Mouse (Mus musculus) liver, adult 2 months (tissue): ENCODE measurements around the gene Slc16a10. TPM values are rescaled to one million over a fixed set of nuclear protein-coding genes. Genes with fewer than 3 reads are reported as not detected.

Experiments
- DNase-seq: peaks from one replicate; pipeline ENCODE4 v3.0.0-alpha.2; 2011; ENCODE audit warnings: low read depth, low spot score; ENCODE audit errors: extremely low read depth
- H3K27ac ChIP-seq: fragments of 200-500 bp; replicated peaks from 2 replicates; pipeline ENCODE4 v1.5.1; 2012; ENCODE audit warnings: low read depth, mild to moderate bottlenecking, control low read depth, inconsistent platforms, low read length; ENCODE audit not compliant: insufficient read depth
- H3K27me3 ChIP-seq: fragments of 200-500 bp; 2 replicates; pipeline ENCODE4 v1.6.1; 2012; ENCODE audit warnings: mild to moderate bottlenecking, moderate library complexity, low read length, inconsistent platforms; ENCODE audit not compliant: control insufficient read depth, insufficient read depth
- H3K36me3 ChIP-seq: fragments of 200-500 bp; 2 replicates; pipeline ENCODE4 v1.6.1; 2012; ENCODE audit warnings: low read length, inconsistent platforms; ENCODE audit not compliant: control insufficient read depth, insufficient read depth
- H3K4me1 ChIP-seq: fragments of 200-500 bp; 2 replicates; pipeline ENCODE4 v1.6.1; 2011; ENCODE audit warnings: low read length; ENCODE audit not compliant: control insufficient read depth, insufficient read depth
- H3K4me3 ChIP-seq: fragments of 200-500 bp; 2 replicates; pipeline ENCODE4 v1.5.1; 2011; ENCODE audit warnings: low read depth, mild to moderate bottlenecking, control low read depth, low read length, moderate library complexity; ENCODE audit not compliant: insufficient read depth
- H3K79me2 ChIP-seq: fragments of 200-500 bp; 2 replicates; pipeline ENCODE4 v1.6.1; 2012; ENCODE audit warnings: inconsistent platforms, mild to moderate bottlenecking, low read length, moderate library complexity; ENCODE audit not compliant: control insufficient read depth, insufficient read depth
- H3K9ac ChIP-seq: fragments of 200-500 bp; 2 replicates; pipeline ENCODE4 v1.6.1; 2012; ENCODE audit warnings: low read depth, mild to moderate bottlenecking, control low read depth, inconsistent platforms, low read length
- CTCF ChIP-seq: fragments of 200-500 bp; IDR thresholded peaks from 2 replicates; pipeline ENCODE4 v1.5.1; 2011; ENCODE audit warnings: low read depth, low read length, control low read depth
- POLR2A ChIP-seq: fragments of 200-500 bp; IDR thresholded peaks from 2 replicates; pipeline ENCODE4 v1.6.1; 2011; ENCODE audit warnings: low read length, control low read depth; ENCODE audit not compliant: insufficient read depth; ENCODE audit errors: extremely low read depth
- WGBS: fragments of 180-500 bp; shearing (Covaris S2); methylation state at CpG from one replicate; pipeline ENCODE4 v1.1.7; 2018; 5-methylcytosine and 5-hydroxymethylcytosine counted together
- polyA plus RNA-seq: library from polyadenylated mRNA; depleted of rRNA; stranded (reverse); fragments of >200 nt; gene quantifications from 2 replicates; pipeline ENCODE4 v1.2.3, GENCODE M21; 2012
- total RNA-seq: library from RNA; depleted of rRNA; stranded (reverse); fragments of >200 nt; gene quantifications from 2 replicates; pipeline ENCODE4 v1.2.3, GENCODE M21; 2014

The Slc16a10 gene
- total and polyA plus RNA-seq, 2 experiments, result 61.4 to 76.0 TPM

DNA sequence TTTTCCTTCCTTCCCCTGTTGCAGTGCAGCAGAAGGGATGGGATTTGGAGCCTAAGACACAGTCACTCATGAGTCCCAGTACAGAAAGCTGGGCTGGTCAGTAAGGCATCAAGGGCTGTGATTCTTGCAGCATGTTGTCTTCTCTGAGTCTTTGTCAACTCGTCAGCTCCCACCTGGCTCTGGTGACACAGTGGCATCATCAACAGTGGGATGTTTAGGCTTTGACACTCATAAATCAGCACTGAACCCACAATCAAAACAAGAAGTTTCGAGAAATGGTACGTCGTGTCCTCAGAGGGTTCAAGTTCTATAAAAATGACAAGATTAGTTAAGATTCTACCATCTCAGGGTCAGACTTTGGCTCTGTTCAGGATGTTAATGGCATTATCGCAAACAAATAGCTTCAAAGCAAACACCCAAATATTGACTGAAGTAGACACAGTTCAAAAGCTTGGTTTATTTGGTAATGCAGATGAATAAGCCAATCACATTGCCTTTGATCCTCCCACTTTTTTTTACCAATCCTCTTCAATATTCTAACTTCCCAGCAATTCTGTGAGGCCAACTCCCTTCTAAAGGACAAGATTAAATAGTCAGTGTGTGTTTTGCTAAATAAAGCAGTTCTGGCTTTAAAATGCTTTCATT, 23.2 kb downstream of the Slc16a10 start:
- no peaks in the 10 kb centered on the region for H3K36me3 ChIP-seq
- peak; percentile 98 for DNase-seq
- H3K9ac ChIP-seq, result no peak overlapping the region
- H3K27ac ChIP-seq, result peak overlapping the region; percentile 56
- H3K79me2 ChIP-seq, result peaks cover 28% of the 10 kb centered on the region; the same call in 1 of the 2 replicates
- TF ChIP-seq CTCF (no peak), POLR2A (no peak)
- H3K27me3 ChIP-seq, result no peaks in the 10 kb centered on the region
- H3K4me1 ChIP-seq, result peaks cover 15% of the 10 kb centered on the region
- WGBS, result 31% methylated on average over 5 of the region's 5 CpGs
- H3K4me3 ChIP-seq, result no peak overlapping the region

DNA sequence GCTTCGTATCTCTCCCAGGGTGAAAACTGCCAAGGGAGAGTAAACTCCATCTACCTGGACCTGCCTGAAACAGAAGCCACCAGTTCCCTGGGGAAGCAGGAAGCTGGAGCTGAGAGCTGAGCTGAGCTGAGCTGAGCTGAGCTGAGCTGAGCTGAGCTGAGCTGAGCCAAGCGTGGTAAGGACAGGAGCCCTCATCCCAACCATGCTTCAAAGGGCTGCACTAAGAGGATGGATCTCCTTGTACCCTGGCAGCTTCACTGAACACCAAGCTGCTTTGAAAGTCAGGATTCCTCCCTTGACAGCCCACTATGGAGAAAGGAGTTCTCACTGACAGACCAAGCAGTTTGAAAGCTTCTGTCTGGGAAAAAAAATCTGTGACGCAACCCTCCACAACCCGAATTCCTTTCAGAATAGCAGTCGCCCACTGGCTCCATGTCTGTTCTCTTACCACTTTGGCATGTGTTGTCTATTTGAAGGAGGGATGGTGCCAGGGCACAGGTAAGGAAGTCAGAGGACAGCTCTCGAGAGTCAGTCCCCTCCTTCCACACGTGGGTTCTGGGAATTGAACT, 28.5 kb downstream of the Slc16a10 start:
- no peak overlapping the region for H3K9ac ChIP-seq
- no peak overlapping the region for H3K27ac ChIP-seq
- 53% methylated on average over 7 of the region's 7 CpGs for WGBS
- peaks cover 43% of the 10 kb centered on the region for H3K79me2 ChIP-seq
- TF ChIP-seq POLR2A, result no peak
- TF ChIP-seq CTCF, result no peak
- peak; percentile 66 for DNase-seq
- no peak overlapping the region for H3K4me3 ChIP-seq
- H3K36me3 ChIP-seq, result no peaks in the 10 kb centered on the region
- H3K27me3 ChIP-seq, result no peaks in the 10 kb centered on the region
- peaks cover 3% of the 10 kb centered on the region for H3K4me1 ChIP-seq

DNA sequence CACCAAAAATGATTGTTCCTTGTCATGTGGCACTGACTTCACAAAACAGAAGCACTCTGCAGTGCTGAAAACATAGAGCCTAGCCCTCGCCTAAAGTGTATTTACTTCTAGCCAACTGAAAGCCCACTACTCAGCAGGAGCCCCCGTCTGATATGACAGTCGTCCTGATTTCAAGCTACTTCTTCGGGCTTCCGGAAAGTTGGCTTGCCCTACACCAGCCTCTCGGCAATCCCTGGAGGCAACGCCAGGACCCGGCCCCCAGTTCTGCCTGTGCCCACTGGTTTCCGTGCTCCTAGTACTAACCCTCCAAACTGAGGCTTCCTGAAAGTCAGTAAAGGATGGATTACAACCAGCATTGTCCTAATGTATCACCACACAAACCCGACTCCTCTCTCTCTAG, 29.8 kb downstream of the Slc16a10 start:
- no peak for DNase-seq
- H3K27ac ChIP-seq, result no peak overlapping the region
- no peaks in the 10 kb centered on the region for H3K27me3 ChIP-seq
- H3K4me3 ChIP-seq, result no peak overlapping the region
- no peaks in the 10 kb centered on the region for H3K36me3 ChIP-seq
- no peak for TF ChIP-seq POLR2A
- TF ChIP-seq CTCF, result no peak
- WGBS, result 95% methylated on average over 10 of the region's 10 CpGs
- no peak overlapping the region for H3K9ac ChIP-seq
- H3K79me2 ChIP-seq, result peaks cover 40% of the 10 kb centered on the region
- peaks cover 12% of the 10 kb centered on the region for H3K4me1 ChIP-seq

DNA sequence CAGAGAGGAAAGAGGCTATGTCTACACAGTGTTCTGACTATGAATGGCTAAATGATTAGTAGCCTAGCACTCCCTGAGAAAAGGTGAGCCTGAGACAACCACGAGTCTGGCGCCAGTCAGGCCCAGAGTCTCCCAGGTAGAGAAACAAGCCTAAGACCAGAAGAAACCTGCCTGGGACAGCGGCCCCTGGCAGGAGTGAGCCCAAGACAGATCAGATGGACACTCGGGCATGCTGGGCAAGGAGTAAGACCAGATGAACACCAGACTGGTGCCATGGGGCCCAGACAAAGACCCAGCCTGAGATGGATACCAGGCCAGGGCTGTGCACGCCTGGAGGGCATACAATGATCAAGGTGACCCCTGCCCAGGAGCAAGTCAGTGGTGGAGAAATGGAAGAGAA, 32.5 kb downstream of the Slc16a10 start:
- H3K27me3 ChIP-seq, result no peaks in the 10 kb centered on the region
- no peak overlapping the region for H3K27ac ChIP-seq
- no peak overlapping the region for H3K9ac ChIP-seq
- H3K4me3 ChIP-seq, result no peak overlapping the region
- no peaks in the 10 kb centered on the region for H3K36me3 ChIP-seq
- no peak for DNase-seq
- peaks cover 23% of the 10 kb centered on the region for H3K4me1 ChIP-seq
- no peak for TF ChIP-seq CTCF
- no peak for TF ChIP-seq POLR2A
- H3K79me2 ChIP-seq, result peaks cover 52% of the 10 kb centered on the region
- 87% methylated on average over 5 of the region's 5 CpGs for WGBS

DNA sequence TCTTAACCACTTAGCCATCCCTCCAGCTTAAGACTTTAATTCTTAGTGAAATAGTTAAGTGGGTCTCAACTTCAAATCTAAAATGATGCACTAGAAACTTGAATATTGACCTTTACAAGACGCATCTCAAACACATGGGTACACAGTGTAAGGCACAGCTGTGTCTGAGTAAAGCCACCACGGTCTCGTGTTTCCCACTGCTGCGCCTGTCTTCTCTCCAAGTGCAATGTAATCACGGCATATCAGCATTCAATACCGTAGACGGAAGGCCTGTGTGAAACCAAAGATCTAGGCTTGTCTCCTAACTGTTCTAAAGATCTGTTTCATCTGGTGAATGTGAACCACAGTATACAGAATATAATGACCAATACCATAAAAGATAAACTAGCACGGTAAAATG, 33.1 kb downstream of the Slc16a10 start:
- Histone ChIP-seq H3K4me1 (peaks cover 23% of the 10 kb centered on the region), H3K27ac (no peak overlapping the region)

DNA sequence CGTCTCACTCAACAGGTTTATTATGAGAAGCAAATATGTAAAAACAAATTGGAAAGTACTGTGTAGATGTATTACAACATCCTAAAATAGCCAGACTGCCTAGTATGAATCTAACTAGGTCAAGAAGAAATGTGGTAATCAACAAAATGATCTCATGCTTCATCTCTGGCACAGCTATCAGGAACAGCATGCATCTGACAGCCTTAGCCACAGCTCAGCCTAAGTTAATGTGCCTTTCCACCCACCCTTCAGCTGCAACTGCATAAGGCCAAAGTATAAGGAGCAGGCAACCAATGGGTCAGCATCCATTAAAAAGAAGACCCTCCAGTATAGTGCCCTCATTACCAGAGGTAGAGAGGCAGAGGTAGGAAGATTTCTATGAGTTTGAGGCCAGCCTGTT, 34.1 kb downstream of the Slc16a10 start:
- H3K27me3 ChIP-seq, result no peaks in the 10 kb centered on the region
- peaks cover 48% of the 10 kb centered on the region for H3K79me2 ChIP-seq
- H3K36me3 ChIP-seq, result no peaks in the 10 kb centered on the region
- H3K9ac ChIP-seq, result no peak overlapping the region
- 26% methylated on average over 1 of the region's 1 CpGs for WGBS
- DNase-seq, result peak; percentile 92
- peak overlapping the region; percentile 23 for H3K27ac ChIP-seq
- H3K4me1 ChIP-seq, result peaks cover 23% of the 10 kb centered on the region
- no peak overlapping the region for H3K4me3 ChIP-seq
- TF ChIP-seq POLR2A, result no peak
- no peak for TF ChIP-seq CTCF

More for the DNA sequence above, 33.1 kb downstream of the Slc16a10 start:
- TF ChIP-seq POLR2A (no peak), CTCF (no peak)
- peaks cover 52% of the 10 kb centered on the region for H3K79me2 ChIP-seq
- H3K36me3 ChIP-seq, result no peaks in the 10 kb centered on the region
- 89% methylated on average over 8 of the region's 8 CpGs for WGBS
- no peaks in the 10 kb centered on the region for H3K27me3 ChIP-seq
- no peak overlapping the region for H3K4me3 ChIP-seq
- no peak for DNase-seq
- H3K9ac ChIP-seq, result no peak overlapping the region
